Mouse (Mus musculus): ENCODE data around the gene Foxn2. TPM values are rescaled to one million over a fixed set of nuclear protein-coding genes. Genes with fewer than 3 reads are reported as not detected.

The Foxn2 gene
- 26.3 TPM for polyA plus RNA-seq (2017; shearing (Covaris generic))

GRCm38 (mm10) chr17:88440285-88441000, at the start of gene Foxn2:
TSS of gene Foxn2 (plus strand) at chr17:88440711.

GRCm38 (mm10) chr17:88529519-88530235, 89.2 kb downstream of the Foxn2 start, which contains the start of gene Ppp1r21:
TSS of gene Ppp1r21 (plus strand) at chr17:88530118.

Other genes starting within 250 kb of the Foxn2 start
- gene Ppp1r21, start 89.4 kb downstream of the Foxn2 start, polyA plus RNA-seq (2017; shearing (Covaris generic)), result 18.0 TPM
- 0.46 TPM for gene Ston1, start 157.0 kb downstream of the Foxn2 start, polyA plus RNA-seq (2017; shearing (Covaris generic))
- gene Gtf2a1l, start 227.9 kb downstream of the Foxn2 start, polyA plus RNA-seq (2017; shearing (Covaris generic)), result not detected

Data from effector memory CD4-positive, alpha-beta T cell, adult 5 months (primary cell).